Mouse (Mus musculus) ZHBTc4 (cell line): ENCODE results near the gene Surf1.

Source experiments
- DNase-seq: peaks from one replicate; pipeline ENCODE4 v3.0.0-alpha.2; 2011; ENCODE audit warnings: low read depth, low spot score

Surf1 gene

GRCm38 (mm10) chr2:26915927-26916728, at the start of gene Surf1, which contains the start of gene Surf2:
Gene Surf1 (minus strand): TSS chr2:26916530.
Gene Surf2 (plus strand): TSS chr2:26916367.
- peak; percentile 75 for DNase-seq

GRCm38 (mm10) chr2:26964724-26965370, 48.5 kb upstream of the Surf1 start:
- DNase-seq: no peak

- DNase-seq: peak; percentile 97
These were observed 47.8 kb upstream of the Surf1 start, which contains the start of gene Rexo4 for GRCm38 (mm10) chr2:26963923-26964723. Gene Rexo4 (minus strand): TSS chr2:26964386.

GRCm38 (mm10) chr2:26960756-26961155, 44.4 kb upstream of the Surf1 start:
- DNase-seq: peak; percentile 23

- no peak for DNase-seq
These were observed 41.1 kb upstream of the Surf1 start for GRCm38 (mm10) chr2:26957488-26957859.

- no peak for DNase-seq
These were observed 40.6 kb upstream of the Surf1 start for GRCm38 (mm10) chr2:26956811-26957487.

GRCm38 (mm10) chr2:26954735-26955395, 38.5 kb upstream of the Surf1 start:
- DNase-seq: no peak

GRCm38 (mm10) chr2:26952866-26953265, 36.5 kb upstream of the Surf1 start:
- no peak for DNase-seq

GRCm38 (mm10) chr2:26952193-26952592, 35.9 kb upstream of the Surf1 start:
- no peak for DNase-seq

GRCm38 (mm10) chr2:26951346-26951905, 35.1 kb upstream of the Surf1 start:
- DNase-seq: no peak

GRCm38 (mm10) chr2:26950411-26950810, 34.1 kb upstream of the Surf1 start:
- DNase-seq: no peak

- no peak for DNase-seq
These were observed 26.9 kb upstream of the Surf1 start for GRCm38 (mm10) chr2:26943253-26943652.

- DNase-seq: peak; percentile 42
These were observed 25.2 kb upstream of the Surf1 start for GRCm38 (mm10) chr2:26941539-26941938.

- no peak for DNase-seq
These were observed 20.1 kb upstream of the Surf1 start for GRCm38 (mm10) chr2:26936425-26936824.

GRCm38 (mm10) chr2:26935286-26935685, 19.0 kb upstream of the Surf1 start:
- DNase-seq: no peak

GRCm38 (mm10) chr2:26933304-26934055, 17.1 kb upstream of the Surf1 start, which contains the start of the genes Surf4 and Stkld1:
Gene Surf4 (minus strand): TSS chr2:26933928.
Gene Stkld1 (plus strand): TSS chr2:26934047.
- DNase-seq: peak; percentile 97

- DNase-seq: peak; percentile 41
These were observed 16.4 kb upstream of the Surf1 start for GRCm38 (mm10) chr2:26932473-26933303.

- peak; percentile 88 for DNase-seq
These were observed 14.1 kb upstream of the Surf1 start for GRCm38 (mm10) chr2:26930390-26930789.
